Mouse (Mus musculus): ENCODE data around the gene Pakap. TPM values are rescaled to one million over a fixed set of nuclear protein-coding genes. Genes with fewer than 3 reads are reported as not detected.

Gene Pakap
- 10 to 100 TPM; 35.7 to 40.6 TPM for total RNA-seq (2021)
- long read RNA-seq, experiment 1, partial matches to known transcripts = 0 of 1 reads
- long read RNA-seq, experiment 1, other reads (novel, unspliced or antisense) = 1 of 1 reads
- long read RNA-seq, experiment 2 = 0 reads

GRCm38 (mm10) chr4:57567666-57568206, at the start of gene Pakap:
Pakap (plus strand) TSS chr4:57568179.
- DNase-seq = peak; percentile 76 to 79

DNA sequence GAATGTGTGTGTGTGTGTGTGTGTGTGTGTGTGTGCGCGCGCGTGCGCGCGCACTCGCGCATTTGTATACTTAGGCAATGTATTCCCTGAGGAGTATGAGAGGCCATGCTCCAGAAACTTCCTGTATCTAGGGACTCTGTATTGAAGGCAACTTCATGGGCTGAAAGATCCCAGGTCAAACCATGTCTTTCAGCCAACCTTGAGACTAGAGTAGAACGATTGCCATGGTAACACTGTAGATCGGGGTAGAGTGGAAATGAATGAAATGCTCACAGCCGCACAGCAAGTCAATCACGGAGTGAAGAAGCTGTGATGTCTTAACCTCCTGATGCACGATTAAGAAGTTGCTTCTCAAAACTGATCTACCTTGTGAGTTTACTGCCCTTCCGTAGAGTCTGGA, 44.5 kb upstream of the Pakap start:
- DNase-seq = peak in 1 of 2 experiments; percentile 6

DNA sequence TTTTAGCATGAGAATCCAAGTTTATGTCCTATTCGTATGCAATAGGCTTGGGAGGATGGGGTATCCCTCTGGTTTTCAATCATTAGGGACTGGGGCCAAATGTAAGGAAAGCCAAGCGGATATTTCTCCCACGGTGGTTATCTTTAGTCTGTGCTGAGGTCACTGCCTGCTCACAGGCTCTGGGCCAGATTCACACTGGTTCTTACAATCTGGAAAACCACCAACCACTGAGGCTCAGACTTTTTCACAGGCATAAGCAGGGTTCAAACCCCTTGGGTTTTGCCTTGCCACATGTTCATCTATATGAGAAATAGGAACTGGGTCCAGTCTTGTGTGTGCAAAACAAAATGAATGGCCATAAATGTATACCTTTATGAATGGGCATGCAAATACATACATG, 43.5 kb upstream of the Pakap start:
- peak; percentile 50 to 70 for DNase-seq

DNA sequence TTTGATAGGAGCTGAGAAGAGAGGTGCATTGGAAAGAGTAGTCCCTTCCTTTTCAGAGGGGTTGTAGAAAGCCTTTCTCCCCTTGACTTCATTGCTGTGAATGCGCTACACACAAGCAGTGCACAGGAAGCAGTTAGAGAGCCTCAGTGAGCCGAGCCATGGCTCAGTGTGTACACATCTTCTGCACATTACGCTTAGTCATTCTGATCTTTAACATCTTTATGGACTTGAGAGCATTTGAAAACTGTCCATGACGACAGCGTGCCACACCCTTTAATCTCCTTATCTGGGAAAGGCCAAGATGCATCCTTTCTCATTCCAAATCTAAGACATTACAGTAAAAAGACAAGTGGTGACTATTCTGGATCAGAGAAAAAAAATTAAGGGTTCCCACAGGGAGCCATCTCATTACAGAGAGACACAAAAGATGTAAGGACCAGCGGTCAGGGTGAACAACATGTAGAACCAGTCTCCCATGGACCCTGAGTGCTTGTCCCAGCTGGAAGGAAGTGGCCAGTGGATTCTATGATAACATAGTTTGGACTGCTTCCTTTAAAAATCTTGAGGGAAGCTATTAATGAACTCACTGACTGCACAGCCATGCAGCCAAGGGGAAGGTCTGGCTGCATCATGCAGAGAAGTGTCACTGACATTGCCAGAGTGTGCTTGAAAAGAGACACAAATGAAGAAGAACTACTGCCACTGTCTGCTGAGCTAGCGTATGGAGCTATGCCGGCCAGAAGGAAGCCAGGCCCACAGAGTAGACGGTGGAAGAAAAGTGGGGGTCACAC, 42.6 kb upstream of the Pakap start:
- DNase-seq = peak; percentile 21 to 53

- no peak for DNase-seq
Measured at GRCm38 (mm10) chr4:57528296-57528695, 39.7 kb upstream of the Pakap start.

DNA sequence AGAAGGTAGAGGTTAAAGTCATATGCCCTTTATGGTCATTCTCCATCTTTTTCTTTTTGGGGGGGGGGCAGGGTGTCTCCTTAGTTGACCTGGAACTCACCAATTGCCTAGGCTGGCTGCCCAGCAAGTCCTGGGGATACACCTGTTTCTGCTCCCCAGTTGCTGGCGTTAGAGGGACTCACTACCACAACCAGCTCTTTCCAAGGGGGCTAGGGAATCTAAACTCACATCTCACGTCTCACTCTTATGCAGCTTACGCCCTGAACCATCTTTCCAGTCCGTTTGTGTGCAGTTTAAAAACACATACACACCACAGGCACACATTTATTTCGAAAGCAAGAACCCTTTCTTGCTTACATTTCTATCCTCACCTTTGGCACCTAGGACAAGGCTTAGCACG, 34.3 kb upstream of the Pakap start:
- no peak for DNase-seq

GRCm38 (mm10) chr4:57534232-57534631, 33.7 kb upstream of the Pakap start:
- DNase-seq = peak in 1 of 2 experiments; percentile 31

DNA sequence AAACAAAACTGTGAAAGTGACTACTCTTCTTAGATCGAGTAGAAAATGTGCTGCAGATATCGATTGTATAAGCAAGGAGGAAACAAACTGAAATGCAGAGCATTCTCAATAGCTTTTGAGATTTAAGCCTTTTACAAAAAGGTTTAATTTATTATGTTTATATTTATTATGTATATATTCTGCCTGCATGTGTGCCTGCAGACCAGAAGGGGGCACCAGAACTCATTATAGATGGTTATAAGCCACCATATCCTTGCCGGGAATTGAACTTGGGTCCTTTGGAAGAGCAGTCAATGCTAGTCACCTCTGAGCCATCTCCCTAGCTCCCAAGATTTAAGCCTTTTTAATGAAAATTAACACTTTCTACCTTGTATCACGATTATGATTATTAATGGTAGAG, 32.9 kb upstream of the Pakap start:
- DNase-seq = no peak

DNA sequence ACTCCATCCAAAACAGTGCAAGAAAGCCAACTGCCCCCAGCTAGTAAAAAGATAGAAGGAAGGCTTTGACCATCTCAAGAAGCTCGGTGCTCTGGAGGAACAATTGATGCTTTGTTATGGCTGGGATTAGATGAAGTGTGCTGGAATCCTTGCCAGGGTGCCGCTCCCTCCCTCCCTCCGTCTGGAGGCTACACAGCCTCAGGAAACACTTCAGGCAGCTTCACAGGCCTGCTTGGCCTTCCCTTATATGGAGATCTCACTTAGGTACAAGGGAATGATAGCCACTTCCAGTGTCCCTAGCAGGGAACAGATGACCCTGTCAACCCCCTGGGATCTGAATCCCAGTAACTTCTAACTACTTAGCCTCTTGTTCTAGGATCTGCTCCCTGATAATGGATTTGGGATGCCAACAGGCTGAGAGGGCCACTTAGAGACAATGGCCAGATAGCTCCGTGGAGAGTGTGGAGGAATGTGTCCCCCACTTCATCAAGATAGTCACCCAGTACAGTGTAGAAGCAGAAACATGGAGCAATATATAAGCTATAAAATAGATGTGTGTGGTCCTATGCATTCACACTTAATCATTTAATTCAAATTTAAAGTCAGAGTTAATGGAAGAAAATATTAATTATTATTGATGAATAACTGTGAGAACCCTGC, 29.8 kb upstream of the Pakap start:
- DNase-seq = peak in 1 of 2 experiments; percentile 18

GRCm38 (mm10) chr4:57543692-57544256, 24.2 kb upstream of the Pakap start:
- no peak for DNase-seq

DNA sequence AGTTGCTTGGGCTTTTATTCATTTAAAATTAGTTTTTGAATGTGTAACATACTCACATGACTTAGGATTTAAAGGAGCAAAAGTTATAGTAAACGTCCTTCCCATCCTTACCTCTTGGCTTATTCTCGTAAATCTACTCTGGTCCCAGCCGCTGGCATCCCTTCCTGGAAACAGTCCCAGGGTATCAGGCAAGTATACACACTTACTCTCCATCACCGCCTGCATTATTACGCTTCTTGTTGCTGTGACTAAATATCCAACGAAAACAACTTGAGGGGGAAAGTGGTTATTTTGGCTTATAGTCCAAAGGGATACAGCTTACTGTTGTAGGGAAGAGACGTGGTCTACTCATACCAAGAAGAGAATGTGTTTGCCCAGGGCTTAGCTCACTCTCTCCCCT, 20.2 kb upstream of the Pakap start:
- no peak for DNase-seq

- peak; percentile 18 to 55 for DNase-seq
Measured at GRCm38 (mm10) chr4:57550216-57550615, 17.8 kb upstream of the Pakap start.

DNA sequence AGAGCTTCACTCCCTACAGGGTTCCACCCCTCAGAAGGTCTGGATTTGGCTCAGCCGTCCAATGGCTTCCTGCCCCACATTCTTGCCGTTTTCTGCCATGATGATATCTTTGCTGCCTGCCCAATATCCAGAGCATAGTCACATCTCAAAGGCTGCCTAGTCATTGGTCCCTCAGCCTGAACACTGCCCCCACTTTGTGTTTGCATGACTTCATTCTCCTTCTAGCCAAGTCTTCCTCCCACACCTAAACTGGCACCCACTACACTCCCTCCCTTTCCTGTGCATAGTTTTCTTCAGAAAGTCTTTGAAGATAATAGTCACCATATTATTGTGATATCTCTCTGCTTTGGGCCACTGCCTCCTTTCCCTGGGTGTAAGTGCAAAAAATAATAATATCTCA, 10.9 kb upstream of the Pakap start:
- DNase-seq = no peak

DNA sequence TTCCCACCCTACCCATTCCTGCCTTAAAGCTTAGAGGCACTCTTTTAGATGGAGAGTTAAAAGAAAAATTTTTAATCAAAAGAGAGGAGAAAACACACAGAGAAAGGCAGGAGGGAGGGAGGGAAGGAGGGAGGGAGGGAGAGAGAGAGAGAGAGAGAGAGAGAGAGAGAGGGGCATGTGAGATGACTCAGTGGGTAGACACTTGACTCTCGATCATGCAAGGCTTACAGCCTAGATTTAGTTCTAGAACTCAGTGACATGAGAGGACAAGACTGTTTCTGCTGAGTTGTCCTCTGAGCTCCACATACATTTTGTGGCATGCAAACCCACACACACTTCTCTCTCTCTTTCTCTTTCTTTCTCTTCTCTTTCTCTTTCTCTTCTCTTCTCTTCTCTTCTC, 8.5 kb upstream of the Pakap start:
- DNase-seq = no peak

DNA sequence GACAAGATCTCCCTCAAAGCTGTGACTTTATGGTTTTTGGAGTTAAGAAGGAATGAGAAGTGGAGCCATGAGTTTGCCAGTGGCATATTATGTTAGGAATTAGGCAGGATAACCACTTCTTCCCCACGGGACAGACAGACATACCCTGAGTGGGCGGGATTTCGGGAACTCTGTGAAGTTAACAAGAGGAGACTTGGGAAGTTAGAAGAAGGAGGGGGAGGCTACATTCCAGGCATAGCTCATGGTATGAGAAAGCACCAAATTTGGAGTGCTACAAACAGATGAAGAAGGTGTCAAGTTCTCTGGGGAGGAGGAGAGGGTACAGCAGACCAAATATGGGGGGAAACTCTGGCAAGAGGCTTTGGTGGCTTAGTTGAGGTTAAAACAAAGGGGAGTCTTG, 8.0 kb upstream of the Pakap start:
- no peak for DNase-seq

DNA sequence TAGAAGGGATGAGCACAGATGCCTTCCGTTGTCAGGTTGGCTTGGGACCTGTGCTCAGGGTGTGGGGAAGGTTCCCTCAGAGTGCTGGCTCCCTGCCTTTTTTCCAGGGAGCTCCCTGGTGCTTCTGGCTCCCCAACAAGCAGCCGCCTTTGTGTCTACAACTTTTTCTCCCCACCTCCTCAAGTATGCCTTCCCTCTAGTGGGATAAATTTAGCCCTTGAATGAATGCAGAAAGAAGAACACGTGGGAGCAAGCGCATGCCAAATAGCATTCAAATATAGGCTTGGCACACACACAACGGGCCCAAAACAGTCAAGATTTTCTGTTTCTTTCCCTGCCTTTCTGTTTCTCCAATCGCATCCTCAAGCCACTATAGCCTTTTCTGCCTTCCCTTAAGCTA, 6.9 kb upstream of the Pakap start:
- DNase-seq = peak; percentile 57 to 63

GRCm38 (mm10) chr4:57565283-57565682, 2.7 kb upstream of the Pakap start:
- no peak for DNase-seq

GRCm38 (mm10) chr4:57565811-57566210, 2.2 kb upstream of the Pakap start:
- no peak for DNase-seq

GRCm38 (mm10) chr4:57568268-57569068, 489 bp downstream of the Pakap start:
- DNase-seq = peak in 1 of 2 experiments; percentile 49

DNA sequence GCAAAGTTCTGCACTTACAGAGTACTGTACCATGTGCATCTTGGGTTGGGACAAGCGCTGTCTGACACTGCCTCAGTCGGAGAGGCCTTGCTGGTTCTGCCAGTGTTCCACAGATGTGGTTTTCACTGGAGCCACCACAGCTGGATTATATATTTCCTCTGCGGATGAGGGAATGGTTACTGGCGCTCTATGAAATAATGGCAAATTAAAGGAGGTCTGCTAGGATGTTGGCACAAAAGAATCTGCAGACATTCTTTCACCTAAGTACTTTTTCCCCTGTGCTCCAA, 1.0 kb downstream of the Pakap start:
- DNase-seq = no peak

DNA sequence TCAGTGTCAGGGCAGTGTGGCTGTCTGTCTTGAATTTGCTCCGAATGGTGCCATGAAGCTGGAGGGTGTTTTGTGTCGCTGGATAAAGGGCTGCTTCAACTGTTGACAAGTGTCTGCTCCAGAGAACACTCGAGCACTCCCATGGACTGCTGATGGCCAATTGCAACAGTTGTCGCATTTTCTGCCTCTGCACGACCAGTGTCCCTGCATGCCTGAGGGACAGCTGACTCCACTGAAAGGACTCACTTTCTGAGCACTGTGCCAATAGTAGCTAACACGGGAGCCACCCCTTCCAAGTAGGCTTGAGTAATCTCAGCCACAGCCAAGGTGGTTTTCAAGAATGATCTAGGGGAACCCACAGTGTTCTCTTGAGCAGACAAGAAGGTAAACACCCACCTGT, 1.7 kb downstream of the Pakap start:
- peak; percentile 49 to 55 for DNase-seq

GRCm38 (mm10) chr4:57570229-57570628, 2.2 kb downstream of the Pakap start:
- DNase-seq = peak; percentile 30 to 36

All from heart, adult 18-20 months (tissue).